Mouse (Mus musculus) limb, embryonic 12.5 days (tissue): ENCODE data around the gene Nudt17. TPM values are rescaled to one million over a fixed set of nuclear protein-coding genes. Genes with fewer than 3 reads are reported as not detected.
"Not testable (repeated sequence)": the region's sequence is repeated elsewhere in the genome, so short reads cannot be mapped to it uniquely, and the experiment has no call there.

Experiments
- ATAC-seq: fragments of 200-750 bp; cut with Nextera tagmentation; 2 replicates; pipeline ENCODE4 v1.8.0; 2017; ENCODE audit warnings: low read depth, moderate TSS enrichment; ENCODE audit not compliant: insufficient number of reproducible peaks, insufficient read depth, low FRiP score, low TSS enrichment
- H3K27ac ChIP-seq: fragments of 300-500 bp; sonication (generic); 2 replicates; pipeline ENCODE4 v1.5.1; 2016; ENCODE audit warnings: mild to moderate bottlenecking, moderate library complexity
- H3K27me3 ChIP-seq: fragments of 300-500 bp; sonication (generic); 2 replicates; pipeline ENCODE4 v1.6.1; 2016; ENCODE audit warnings: mild to moderate bottlenecking, moderate library complexity
- H3K36me3 ChIP-seq: fragments of 300-500 bp; sonication (generic); 2 replicates; pipeline ENCODE4 v1.6.1; 2016; ENCODE audit warnings: mild to moderate bottlenecking, moderate library complexity
- H3K4me1 ChIP-seq: fragments of 300-500 bp; sonication (generic); replicated peaks from 2 replicates; pipeline ENCODE4 v1.6.1; 2016
- H3K4me2 ChIP-seq: fragments of 300-500 bp; sonication (generic); 2 replicates; pipeline ENCODE4 v1.6.1; 2016; ENCODE audit warnings: mild to moderate bottlenecking, moderate library complexity
- H3K4me3 ChIP-seq: fragments of 300-500 bp; sonication (generic); replicated peaks from 2 replicates; pipeline ENCODE4 v1.5.1; 2016; ENCODE audit warnings: mild to moderate bottlenecking
- H3K9ac ChIP-seq: fragments of 300-500 bp; sonication (generic); replicated peaks from 2 replicates; pipeline ENCODE4 v1.6.1; 2016; ENCODE audit warnings: mild to moderate bottlenecking, moderate library complexity
- H3K9me3 ChIP-seq: fragments of 300-500 bp; sonication (generic); 2 replicates; pipeline ENCODE4 v1.6.1; 2016; ENCODE audit warnings: mild to moderate bottlenecking, moderate library complexity
- WGBS: fragments of 180-500 bp; shearing (Covaris S2); methylation state at CpG from one replicate; pipeline ENCODE4 v1.1.7; 2016; 5-methylcytosine and 5-hydroxymethylcytosine counted together
- polyA plus RNA-seq: library from polyadenylated mRNA; unstranded; fragments of >200 nt; fragmentation: Nextera tagmentation; extraction: Ambion mirVana; gene quantifications from 2 replicates; pipeline ENCODE4 v1.2.1, GENCODE M21; 2016

The Nudt17 gene
- polyA plus RNA-seq, 1 experiment from 2014 or later: 13.7 TPM

GRCm38 (mm10) chr3:96701003-96701402 lies 7.4 kb downstream of the Nudt17 start:
- no peak for ATAC-seq
- Histone ChIP-seq H3K9me3 (no peaks in the 10 kb centered on the region), H3K36me3 (peaks cover 61% of the 10 kb centered on the region), H3K9ac (no peak overlapping the region), H3K4me2 (no peak overlapping the region), H3K4me3 (no peak overlapping the region), H3K4me1 (peaks cover 20% of the 10 kb centered on the region), H3K27ac (no peak overlapping the region; the same call in 1 of the 2 replicates), H3K27me3 (no peaks in the 10 kb centered on the region)
- WGBS: 87% methylated on average over 4 of the region's 4 CpGs

- H3K9me3 ChIP-seq: no peaks in the 10 kb centered on the region
- H3K4me2 ChIP-seq: no peak overlapping the region
- no peaks in the 10 kb centered on the region for H3K27me3 ChIP-seq
- H3K36me3 ChIP-seq: peaks cover 59% of the 10 kb centered on the region
- peaks cover 26% of the 10 kb centered on the region for H3K4me1 ChIP-seq
- no peak overlapping the region for H3K4me3 ChIP-seq
- H3K9ac ChIP-seq: no peak overlapping the region
- ATAC-seq: no peak
- H3K27ac ChIP-seq: no peak overlapping the region
- 59% methylated on average over 7 of the region's 7 CpGs for WGBS
Observed at GRCm38 (mm10) chr3:96700376-96700775, 8.0 kb downstream of the Nudt17 start.

GRCm38 (mm10) chr3:96698993-96699690 lies 9.2 kb downstream of the Nudt17 start:
- Histone ChIP-seq H3K27me3 (no peaks in the 10 kb centered on the region), H3K9me3 (no peaks in the 10 kb centered on the region), H3K9ac (no peak overlapping the region), H3K4me2 (0 out of 2 replicates have a peak overlapping the region, but pooled peaks have one; percentile 21), H3K4me3 (no peak overlapping the region), H3K27ac (no peak overlapping the region), H3K4me1 (peaks cover 32% of the 10 kb centered on the region), H3K36me3 (peaks cover 47% of the 10 kb centered on the region)
- 27% methylated on average over 19 of the region's 19 CpGs for WGBS
- ATAC-seq: no peak

- Histone ChIP-seq H3K27ac (peak overlapping the region; percentile 98), H3K4me3 (peak overlapping the region; percentile 83), H3K4me2 (peak overlapping the region; percentile 79), H3K27me3 (no peaks in the 10 kb centered on the region), H3K9ac (peak overlapping the region; percentile 87), H3K36me3 (peaks cover 26% of the 10 kb centered on the region), H3K9me3 (no peaks in the 10 kb centered on the region), H3K4me1 (peaks cover 32% of the 10 kb centered on the region)
- ATAC-seq: peak; percentile 89
- under 1% methylated on average over 85 of the region's 85 CpGs for WGBS
Observed at GRCm38 (mm10) chr3:96696766-96697732, 11.3 kb downstream of the Nudt17 start.

GRCm38 (mm10) chr3:96696198-96696765 lies 12.1 kb downstream of the Nudt17 start, which contains the start of gene Pias3:
Gene Pias3 (plus strand): TSS chr3:96696384.
- Histone ChIP-seq H3K36me3 (peaks cover 19% of the 10 kb centered on the region), H3K9me3 (no peaks in the 10 kb centered on the region), H3K4me2 (peak within 1 kb of the TSS; percentile 79), H3K4me1 (peaks cover 32% of the 10 kb centered on the region), H3K27ac (peak within 1 kb of the TSS; percentile 98), H3K9ac (peak within 1 kb of the TSS; percentile 87), H3K27me3 (no peaks in the 10 kb centered on the region), H3K4me3 (peak within 1 kb of the TSS; percentile 83)
- ATAC-seq: peak; percentile 75
- WGBS: under 1% methylated on average over 35 of the region's 35 CpGs

DNA sequence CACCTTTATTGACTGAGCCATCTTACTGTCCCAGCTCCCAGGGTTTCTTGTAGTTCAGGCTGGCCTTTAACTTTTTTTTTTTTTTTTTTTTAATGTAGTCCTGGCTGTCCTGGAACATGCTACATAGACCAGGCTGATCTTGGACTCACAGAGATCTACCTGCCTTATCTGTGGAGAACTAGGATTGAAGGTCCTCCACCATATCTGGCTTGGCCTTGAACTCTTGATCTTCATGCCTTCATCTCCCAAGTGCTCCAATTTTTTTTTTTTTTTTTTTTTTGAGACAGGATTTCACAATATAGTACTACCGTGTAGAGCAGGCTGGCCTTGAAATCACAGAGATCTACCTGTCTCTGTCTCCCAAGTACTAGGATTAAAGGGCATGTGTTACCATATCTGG lies 14.8 kb downstream of the Nudt17 start:
- Histone ChIP-seq H3K27me3 (0 out of 2 replicates have a peak, but pooled peaks cover 6% of the 10 kb centered on the region), H3K9me3 (no peaks in the 10 kb centered on the region), H3K4me1 (peaks cover 23% of the 10 kb centered on the region), H3K4me3 (no peak overlapping the region), H3K36me3 (no peaks in the 10 kb centered on the region), H3K9ac (no peak overlapping the region), H3K27ac (no peak overlapping the region), H3K4me2 (no peak overlapping the region)
- ATAC-seq: no peak
- WGBS: 72% methylated on average over 1 of the region's 1 CpGs

DNA sequence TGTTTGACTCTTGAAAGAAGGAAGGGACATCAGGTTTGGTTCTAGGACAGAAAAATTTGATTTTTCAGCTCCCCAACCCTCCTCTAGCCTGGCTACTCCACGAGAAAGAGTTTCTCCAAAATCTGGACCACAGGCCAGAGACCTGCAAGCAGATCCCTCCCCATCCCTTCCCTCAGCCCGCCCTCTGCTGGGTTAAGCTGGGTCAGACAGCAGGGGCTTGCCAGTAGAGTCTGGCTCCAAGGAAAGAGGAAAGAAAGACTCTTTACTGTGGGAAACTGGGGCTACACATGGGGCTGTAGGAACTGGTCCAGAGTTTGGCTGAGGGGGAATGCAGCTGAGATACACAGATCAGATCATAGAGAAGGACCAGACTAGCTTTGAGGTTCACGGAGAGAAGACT lies 15.9 kb downstream of the Nudt17 start:
- Histone ChIP-seq H3K4me1 (peaks cover 16% of the 10 kb centered on the region), H3K27me3 (0 out of 2 replicates have a peak, but pooled peaks cover 6% of the 10 kb centered on the region), H3K9ac (no peak overlapping the region), H3K4me2 (no peak overlapping the region), H3K36me3 (no peaks in the 10 kb centered on the region), H3K9me3 (no peaks in the 10 kb centered on the region), H3K4me3 (no peak overlapping the region), H3K27ac (no peak overlapping the region)
- no peak for ATAC-seq
- WGBS: 25% methylated on average over 3 of the region's 3 CpGs

GRCm38 (mm10) chr3:96690298-96690697 lies 18.1 kb downstream of the Nudt17 start:
- no peak overlapping the region for H3K4me2 ChIP-seq
- H3K4me3 ChIP-seq: no peak overlapping the region
- H3K36me3 ChIP-seq: no peaks in the 10 kb centered on the region
- WGBS: 51% methylated on average over 3 of the region's 3 CpGs
- H3K27ac ChIP-seq: no peak overlapping the region
- peaks cover 12% of the 10 kb centered on the region for H3K27me3 ChIP-seq
- H3K9me3 ChIP-seq: no peaks in the 10 kb centered on the region
- no peak for ATAC-seq
- H3K9ac ChIP-seq: no peak overlapping the region
- H3K4me1 ChIP-seq: peaks cover 5% of the 10 kb centered on the region; the same call in 1 of the 2 replicates

GRCm38 (mm10) chr3:96688854-96689253 lies 19.5 kb downstream of the Nudt17 start:
- no peaks in the 10 kb centered on the region for H3K9me3 ChIP-seq
- 78% methylated on average over 11 of the region's 11 CpGs for WGBS
- no peak for ATAC-seq

GRCm38 (mm10) chr3:96686057-96686456 lies 22.3 kb downstream of the Nudt17 start:
- not testable (repeated sequence) for ATAC-seq, H3K36me3 ChIP-seq, H3K4me3 ChIP-seq, H3K4me2 ChIP-seq, H3K4me1 ChIP-seq, H3K27ac ChIP-seq, H3K9ac ChIP-seq, H3K9me3 ChIP-seq
- WGBS: 96% methylated on average over 5 of the region's 5 CpGs
- H3K27me3 ChIP-seq: peaks cover 39% of the 10 kb centered on the region

More at GRCm38 (mm10) chr3:96688854-96689253, 19.5 kb downstream of the Nudt17 start:
- Histone ChIP-seq H3K9ac (no peak overlapping the region), H3K36me3 (no peaks in the 10 kb centered on the region), H3K4me1 (0 out of 2 replicates have a peak, but pooled peaks cover 7% of the 10 kb centered on the region), H3K4me3 (no peak overlapping the region), H3K4me2 (no peak overlapping the region), H3K27me3 (peaks cover 27% of the 10 kb centered on the region), H3K27ac (no peak overlapping the region)

GRCm38 (mm10) chr3:96684822-96685156 lies 23.6 kb downstream of the Nudt17 start:
- WGBS: 18% methylated on average over 28 of the region's 28 CpGs
- peaks cover 52% of the 10 kb centered on the region for H3K27me3 ChIP-seq
- H3K4me3 ChIP-seq: peak overlapping the region; percentile 34

More at GRCm38 (mm10) chr3:96684822-96685156, 23.6 kb downstream of the Nudt17 start:
- Histone ChIP-seq H3K4me1 (0 out of 2 replicates have a peak, but pooled peaks cover 7% of the 10 kb centered on the region), H3K27ac (no peak overlapping the region), H3K9me3 (no peaks in the 10 kb centered on the region), H3K4me2 (peak overlapping the region; percentile 59), H3K9ac (peak overlapping the region; percentile 44), H3K36me3 (no peaks in the 10 kb centered on the region)
- ATAC-seq: no peak; the same call in 1 of the 2 replicates
